In genomic region chr17:75278561-75278960, GRCm38 (mm10) we compare ENCODE assay signal across 28 mouse cellular contexts.
"Had no signal": no experiment of that assay in that cellular context is flagged by ENCODE, and none has a peak within 500 bp of the region (broad histone marks: within the 10 kb centered on the region; RNA-seq: fewer than 3 reads in every experiment).

No protein-coding gene starts in this region.

- H3K27me3 ChIP-seq: embryonic facial prominence, embryonic 12.5 days; embryonic facial prominence, embryonic 13.5 days; embryonic facial prominence, embryonic 15.5 days; forebrain, embryonic 12.5 days; forebrain, embryonic 13.5 days; forebrain, embryonic 15.5 days had no signal

- H3K4me1 ChIP-seq: embryonic facial prominence, embryonic 10.5 days; embryonic facial prominence, embryonic 12.5 days; embryonic facial prominence, embryonic 13.5 days; embryonic facial prominence, embryonic 15.5 days; forebrain, embryonic 12.5 days; forebrain, embryonic 13.5 days; forebrain, embryonic 15.5 days had no signal

- H3K27ac ChIP-seq: embryonic facial prominence, embryonic 10.5 days; embryonic facial prominence, embryonic 12.5 days; embryonic facial prominence, embryonic 13.5 days; embryonic facial prominence, embryonic 15.5 days; forebrain, embryonic 10.5 days; forebrain, embryonic 12.5 days; forebrain, embryonic 13.5 days; forebrain, embryonic 15.5 days; gastrocnemius, adult 2 months had no signal

- DNase-seq: cerebellum, adult 18-20 months; cerebellum, adult 2 months; cerebellum, adult 8-10 months; cerebellum, adult 9-10 months; cerebellum, adult 9-11 months; cerebellum, postnatal 10 days; cerebellum, postnatal 14 days; cerebellum, postnatal 25 days; cerebellum, postnatal 36 days; embryo, embryonic 11 days; forebrain, postnatal 0 days; gastrocnemius, adult 2 months; gastrocnemius, postnatal 10 days; gastrocnemius, postnatal 14 days; gastrocnemius, postnatal 25 days; gastrocnemius, postnatal 36 days; heart, adult 11 months had no signal

- H3K9me3 ChIP-seq: embryonic facial prominence, embryonic 10.5 days; embryonic facial prominence, embryonic 12.5 days; embryonic facial prominence, embryonic 13.5 days; embryonic facial prominence, embryonic 15.5 days; forebrain, embryonic 10.5 days; forebrain, embryonic 12.5 days; forebrain, embryonic 13.5 days; forebrain, embryonic 15.5 days had no signal

- H3K9ac ChIP-seq: embryonic facial prominence, embryonic 12.5 days; embryonic facial prominence, embryonic 13.5 days; embryonic facial prominence, embryonic 15.5 days; forebrain, embryonic 12.5 days; forebrain, embryonic 13.5 days; forebrain, embryonic 15.5 days; forebrain, postnatal 0 days had no signal

- H3K4me3 ChIP-seq: embryonic facial prominence, embryonic 10.5 days; embryonic facial prominence, embryonic 12.5 days; embryonic facial prominence, embryonic 13.5 days; embryonic facial prominence, embryonic 15.5 days; erythroblast, embryonic 14.5 days; forebrain, embryonic 10.5 days; forebrain, embryonic 12.5 days; forebrain, embryonic 13.5 days; forebrain, embryonic 15.5 days; gastrocnemius, adult 2 months had no signal

- H3K36me3 ChIP-seq: embryonic facial prominence, embryonic 10.5 days; embryonic facial prominence, embryonic 12.5 days; forebrain, embryonic 10.5 days; forebrain, embryonic 12.5 days; forebrain, embryonic 15.5 days had no signal

- ATAC-seq: forebrain, embryonic 13.5 days; forebrain, embryonic 14.5 days; forebrain, embryonic 15.5 days; forebrain, embryonic 16.5 days; forebrain, postnatal 0 days had no signal

- H3K4me2 ChIP-seq: embryonic facial prominence, embryonic 12.5 days; embryonic facial prominence, embryonic 13.5 days; embryonic facial prominence, embryonic 15.5 days; forebrain, embryonic 12.5 days; forebrain, embryonic 13.5 days; forebrain, embryonic 15.5 days had no signal
